Mouse (Mus musculus): Measurements from ENCODE around the gene Rspo3.

Rspo3 gene

GRCm38 (mm10) chr10:29535546-29536260 is at the start of gene Rspo3:
TSS of gene Rspo3 (minus strand) at chr10:29535867.
- peak; percentile 41 to 42 for DNase-seq (ENCODE audit: low spot score in 2 of 2)

GRCm38 (mm10) chr10:29581940-29582339 is 46.3 kb upstream of the Rspo3 start:
- no peak for DNase-seq (ENCODE audit: low spot score in 2 of 2)

GRCm38 (mm10) chr10:29581476-29581875 is 45.8 kb upstream of the Rspo3 start:
- no peak for DNase-seq (ENCODE audit: low spot score in 2 of 2)

GRCm38 (mm10) chr10:29555983-29556382 is 20.3 kb upstream of the Rspo3 start:
- DNase-seq (ENCODE audit: low spot score in 2 of 2): no peak

DNA sequence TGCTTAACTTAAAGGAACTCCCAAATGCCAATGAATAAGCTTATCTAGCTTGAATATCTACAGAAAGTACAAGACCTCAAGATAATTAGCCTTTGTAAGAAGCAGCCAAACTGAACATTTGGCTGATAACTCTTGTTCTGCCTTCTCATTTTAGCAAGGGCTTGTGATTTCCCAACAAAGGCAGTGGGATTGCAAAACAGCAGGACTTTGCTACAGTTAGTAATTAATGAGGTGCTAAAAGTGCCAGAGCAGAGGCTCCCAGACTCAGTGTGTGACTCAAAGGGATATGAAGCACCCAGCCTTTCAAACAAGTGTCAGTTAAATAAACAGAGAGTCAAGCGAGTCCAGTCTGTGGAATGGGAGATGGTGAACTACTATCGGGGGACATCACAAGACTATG is 18.7 kb upstream of the Rspo3 start:
- no peak for DNase-seq (ENCODE audit: low spot score in 2 of 2)

- DNase-seq (ENCODE audit: low spot score in 2 of 2): no peak
Measured at GRCm38 (mm10) chr10:29542982-29543381, 7.3 kb upstream of the Rspo3 start.

GRCm38 (mm10) chr10:29539516-29539915 is 3.8 kb upstream of the Rspo3 start:
- peak in 1 of 2 experiments; percentile 30 for DNase-seq (ENCODE audit: low spot score in 2 of 2)

DNA sequence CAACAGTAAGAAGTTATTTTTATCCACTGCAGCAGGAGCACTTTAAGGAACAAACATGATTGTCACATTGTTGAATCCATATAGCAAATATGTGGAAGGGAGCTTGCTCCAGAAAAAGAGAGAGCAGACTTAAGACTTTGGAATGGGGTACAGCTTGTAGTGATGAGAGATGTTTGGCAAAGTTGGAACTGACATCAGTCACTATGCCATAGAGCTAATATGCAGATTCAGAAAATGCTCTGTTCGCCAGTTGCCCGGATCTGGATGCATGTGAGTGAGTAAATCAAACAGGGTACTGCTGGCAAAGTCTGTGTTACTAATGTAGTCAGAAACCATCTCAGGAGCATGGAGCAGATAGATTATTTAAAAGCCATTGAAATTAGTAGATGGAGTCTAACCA is 3.1 kb upstream of the Rspo3 start:
- peak in 1 of 2 experiments; percentile 8 for DNase-seq (ENCODE audit: low spot score in 2 of 2)

- DNase-seq (ENCODE audit: low spot score in 2 of 2): no peak
Measured at GRCm38 (mm10) chr10:29534830-29535227, 838 bp downstream of the Rspo3 start.

DNA sequence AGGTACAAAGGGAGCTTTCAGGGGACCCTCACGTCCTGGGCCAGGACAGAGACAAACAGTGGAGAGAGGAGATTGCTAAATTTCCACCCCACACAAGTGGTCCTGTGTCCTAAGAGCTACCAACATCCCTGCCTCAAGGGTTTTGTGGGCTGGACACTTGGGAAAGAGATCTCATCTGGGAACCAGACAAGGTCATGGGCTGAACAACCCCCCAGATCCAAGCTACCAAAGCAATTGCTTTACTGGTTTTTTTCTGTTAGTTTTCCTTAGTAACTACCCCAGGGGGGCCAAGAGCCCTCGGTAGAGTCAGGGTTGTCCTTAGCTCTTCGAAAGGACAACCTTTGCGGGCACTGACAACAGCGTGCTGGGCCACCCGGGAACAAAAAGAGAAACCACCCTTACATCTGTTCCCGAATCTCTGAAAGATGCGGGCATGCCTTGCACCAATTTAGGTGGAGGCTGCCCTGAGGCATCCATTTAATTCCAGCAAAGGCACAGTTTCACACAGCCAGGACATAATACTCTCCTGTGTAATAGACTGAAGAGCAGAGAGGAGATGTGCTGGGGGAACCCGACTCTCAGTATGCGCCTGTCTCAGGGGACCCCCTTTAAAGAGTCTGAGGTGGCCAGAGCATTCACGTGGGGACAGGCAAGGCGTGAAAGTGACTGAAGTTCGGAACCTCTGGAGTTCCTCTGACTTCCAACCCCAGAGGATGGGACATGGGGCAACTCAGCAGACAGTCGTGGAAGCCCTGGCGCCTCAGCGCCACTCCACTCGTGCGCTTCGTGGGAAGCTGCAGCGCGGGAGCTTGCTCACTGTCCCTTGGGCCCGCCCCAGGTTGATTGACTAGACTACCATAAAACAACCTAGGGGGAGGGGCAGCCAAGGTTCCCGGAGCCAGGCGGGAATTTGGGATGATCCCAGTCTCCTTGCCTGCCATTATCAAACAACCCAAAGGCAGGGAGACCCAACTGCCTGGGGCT is 1.5 kb downstream of the Rspo3 start:
- peak; percentile 43 to 56 for DNase-seq (ENCODE audit: low spot score in 2 of 2)

DNA sequence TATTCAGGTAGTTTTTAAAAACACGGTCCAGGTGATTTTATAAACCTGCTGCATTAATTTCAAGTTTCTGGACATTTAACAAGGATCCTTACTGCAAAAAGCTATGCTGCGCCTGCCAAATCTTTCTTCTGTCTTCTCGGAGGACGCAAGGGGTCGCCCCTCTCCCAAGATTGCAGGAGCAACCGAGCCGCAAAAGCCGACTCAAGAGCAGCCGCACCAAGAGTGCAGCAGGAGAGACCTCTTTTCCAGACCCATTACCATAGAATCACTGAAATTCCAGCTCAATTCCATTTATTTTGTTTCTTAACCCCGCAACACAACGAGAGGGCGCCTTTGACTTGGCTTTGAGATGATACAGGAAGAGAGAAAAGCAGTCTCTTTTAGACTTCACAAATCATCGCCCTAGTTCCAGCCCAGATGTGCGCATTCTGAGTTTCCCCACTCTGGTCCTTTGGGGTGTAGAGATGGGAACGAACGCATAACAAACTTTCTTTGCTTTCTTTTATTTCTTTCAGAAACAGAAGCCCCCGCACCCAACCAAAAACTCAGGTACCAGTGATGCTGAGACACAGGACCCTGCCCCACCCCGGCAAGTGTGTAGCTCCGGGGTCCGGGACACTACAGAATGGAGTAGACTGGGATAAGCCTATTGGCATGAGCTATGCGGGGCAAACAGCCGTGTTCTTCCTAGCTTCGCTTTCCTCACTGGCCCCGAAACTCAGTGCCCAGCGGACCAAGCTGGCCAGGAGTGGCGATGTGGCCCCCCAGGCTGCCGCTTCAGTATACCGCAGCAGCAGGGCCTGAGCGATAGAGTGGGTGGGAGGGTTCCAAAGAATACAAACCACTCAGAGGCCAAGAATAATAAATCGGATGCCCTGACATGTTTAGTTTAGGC is 2.6 kb downstream of the Rspo3 start:
- DNase-seq (ENCODE audit: low spot score in 2 of 2): peak; percentile 85 to 93

GRCm38 (mm10) chr10:29513563-29513962 is 22.1 kb downstream of the Rspo3 start:
- no peak for DNase-seq (ENCODE audit: low spot score in 2 of 2)

DNA sequence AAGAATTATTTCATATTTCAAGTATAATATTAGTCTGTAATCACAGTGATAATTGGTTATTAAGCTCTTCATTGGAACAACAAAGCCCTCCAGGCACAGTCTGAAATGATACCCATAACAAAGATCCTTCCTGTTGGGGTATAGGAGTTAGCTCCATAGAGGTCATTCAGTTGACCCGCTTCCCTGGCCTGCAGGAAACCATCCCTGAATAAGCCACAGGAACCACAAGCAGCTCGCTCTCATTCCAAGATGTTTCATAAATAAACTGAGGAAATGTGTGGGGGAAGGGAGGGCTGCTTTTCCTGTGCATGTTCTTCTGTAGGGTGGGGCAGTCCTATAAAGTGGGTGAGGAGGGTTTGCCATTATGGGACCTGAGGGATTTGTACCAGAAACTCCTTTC is 27.5 kb downstream of the Rspo3 start:
- no peak for DNase-seq (ENCODE audit: low spot score in 2 of 2)

DNA sequence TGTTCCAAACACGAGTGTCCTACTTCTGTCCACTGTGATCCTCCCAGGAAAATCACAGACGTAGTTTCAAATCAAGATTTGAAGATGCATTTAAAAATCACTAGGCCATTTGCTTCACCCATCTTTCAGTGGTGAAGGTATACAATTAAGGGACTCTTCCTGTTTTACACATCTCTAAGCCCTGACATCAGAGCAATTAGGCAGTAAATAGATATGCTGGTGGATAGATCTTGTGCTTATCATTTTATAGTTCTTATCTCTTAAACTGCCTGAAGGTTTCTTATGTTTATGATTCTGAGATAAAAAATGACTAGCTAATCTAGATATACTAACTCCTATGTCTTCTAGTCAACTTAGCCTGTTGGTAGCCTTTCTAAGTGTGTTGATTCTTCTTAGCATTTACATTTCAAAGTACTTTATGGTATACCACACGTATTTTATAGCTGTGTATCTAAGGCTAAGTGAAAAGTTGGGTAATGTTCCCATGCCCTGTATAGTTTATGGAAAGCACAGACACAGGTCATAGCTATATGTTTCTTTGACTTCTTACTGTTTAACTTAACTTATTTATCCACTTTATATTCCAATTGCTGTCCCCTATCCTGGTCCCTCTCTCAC is 38.4 kb downstream of the Rspo3 start:
- DNase-seq (ENCODE audit: low spot score in 2 of 2): no peak

DNA sequence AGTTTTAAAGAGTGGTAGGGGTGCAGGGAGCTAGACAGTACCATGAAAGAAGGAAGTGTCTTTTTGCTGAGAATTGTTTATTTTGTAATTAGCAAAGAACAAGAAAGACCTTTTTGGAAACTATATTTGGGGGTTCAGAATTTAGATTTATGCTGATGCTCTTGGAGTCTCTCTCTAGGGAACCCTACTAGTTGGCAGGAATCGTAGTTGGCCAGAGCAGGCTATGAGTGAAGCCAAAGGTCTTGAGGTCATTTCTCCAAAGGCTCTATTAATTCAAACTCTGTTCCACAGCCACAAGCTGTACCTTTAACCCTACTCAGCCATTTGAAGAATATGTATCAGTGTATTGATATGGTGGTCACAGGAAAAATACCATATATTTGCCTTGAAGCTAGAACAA is 41.7 kb downstream of the Rspo3 start:
- DNase-seq (ENCODE audit: low spot score in 2 of 2): no peak

- no peak for DNase-seq (ENCODE audit: low spot score in 2 of 2)
Measured at GRCm38 (mm10) chr10:29480945-29481344, 54.7 kb downstream of the Rspo3 start.

GRCm38 (mm10) chr10:29479401-29479800 is 56.3 kb downstream of the Rspo3 start:
- DNase-seq (ENCODE audit: low spot score in 2 of 2): no peak

DNA sequence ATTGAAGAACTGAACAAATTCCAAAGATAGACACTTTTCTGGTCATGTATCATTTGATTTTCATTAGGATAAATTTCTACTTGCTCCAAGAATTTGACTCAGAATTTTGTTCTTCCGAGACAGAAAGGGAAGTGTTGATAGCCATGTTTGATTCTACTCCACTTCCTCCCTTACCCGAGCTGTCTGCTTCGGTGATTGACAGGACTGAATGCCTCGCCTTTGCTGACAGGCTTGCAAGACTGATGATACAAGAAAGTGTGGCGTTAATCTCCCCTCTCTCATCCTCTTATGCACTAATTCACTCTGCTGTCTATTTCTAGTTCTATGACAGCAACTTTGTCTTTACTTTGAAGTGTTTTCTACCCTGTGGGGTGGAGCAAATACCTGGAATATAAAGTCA is 65.2 kb downstream of the Rspo3 start:
- no peak for DNase-seq (ENCODE audit: low spot score in 2 of 2)

DNA sequence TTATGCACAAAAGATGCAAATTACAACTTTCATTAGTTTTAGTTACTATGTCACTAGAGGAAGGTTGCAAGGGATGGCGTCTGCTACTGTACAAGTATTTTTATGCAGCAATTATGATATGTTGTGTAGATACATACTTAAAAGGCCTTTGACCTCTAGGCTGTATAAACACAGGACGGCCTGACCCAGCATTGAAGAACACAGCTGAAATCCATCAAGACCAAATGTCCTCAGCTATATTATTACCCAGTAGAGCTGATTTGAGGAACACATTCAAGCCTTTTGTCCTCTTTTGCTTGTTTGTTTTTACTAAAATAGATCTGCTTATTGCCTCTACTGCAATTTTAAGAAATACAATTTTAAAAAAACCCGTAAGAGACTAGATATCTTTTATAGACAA is 75.6 kb downstream of the Rspo3 start:
- no peak for DNase-seq (ENCODE audit: low spot score in 2 of 2)

GRCm38 (mm10) chr10:29459632-29460031 is 76.0 kb downstream of the Rspo3 start:
- no peak for DNase-seq (ENCODE audit: low spot score in 2 of 2)

DNA sequence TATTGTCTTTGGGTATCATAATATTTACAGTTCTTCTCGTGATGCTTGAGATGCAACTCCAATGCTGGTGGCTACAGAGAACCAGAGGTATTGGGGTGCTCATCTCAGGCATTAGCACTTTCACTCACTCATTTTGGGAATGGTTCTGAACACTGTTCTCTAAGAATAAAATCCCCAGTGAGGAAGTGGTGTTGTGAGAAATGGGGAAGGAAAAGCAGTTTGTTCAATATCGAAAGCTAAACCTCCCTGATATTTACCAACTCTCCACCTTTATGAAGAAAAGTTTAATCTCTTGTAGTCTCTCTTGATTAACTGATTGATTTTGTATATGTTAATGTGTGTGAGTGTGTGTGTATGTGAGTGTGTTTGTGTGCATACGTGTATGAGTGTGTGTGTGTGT is 90.6 kb downstream of the Rspo3 start:
- DNase-seq (ENCODE audit: low spot score in 2 of 2): no peak
